Mouse (Mus musculus): ENCODE results near the gene Mtmr3. TPM values are rescaled to one million over a fixed set of nuclear protein-coding genes. Genes with fewer than 3 reads are reported as not detected.

Mtmr3 gene
- polyA plus RNA-seq, 1 experiment from 2014 or later, result 32.2 TPM

- Histone ChIP-seq H3K4me2 (no peak overlapping the region), H3K4me3 (no peak overlapping the region), H3K9ac (no peak overlapping the region), H3K27ac (no peak overlapping the region), H3K36me3 (ENCODE audit: poor library complexity, severe bottlenecking) (no peaks in the 10 kb centered on the region), H3K27me3 (no peaks in the 10 kb centered on the region), H3K4me1 (no peaks in the 10 kb centered on the region), H3K9me3 (replicated peaks) (no peaks in the 10 kb centered on the region)
- no peak for ATAC-seq
- WGBS, result 85% methylated on average over 12 of the region's 12 CpGs
These were observed 142.0 kb downstream of the Mtmr3 start for GRCm38 (mm10) chr11:4452467-4453184.

GRCm38 (mm10) chr11:4451116-4451515 is 143.5 kb downstream of the Mtmr3 start:
- Histone ChIP-seq H3K4me1 (no peaks in the 10 kb centered on the region), H3K4me2 (no peak overlapping the region), H3K4me3 (no peak overlapping the region), H3K9me3 (replicated peaks) (no peaks in the 10 kb centered on the region), H3K27me3 (no peaks in the 10 kb centered on the region), H3K36me3 (ENCODE audit: poor library complexity, severe bottlenecking) (no peaks in the 10 kb centered on the region), H3K9ac (no peak overlapping the region), H3K27ac (no peak overlapping the region)
- WGBS, result 26% methylated on average over 9 of the region's 9 CpGs
- ATAC-seq, result no peak

GRCm38 (mm10) chr11:4446195-4446868 is 148.3 kb downstream of the Mtmr3 start:
- H3K36me3 ChIP-seq (ENCODE audit: poor library complexity, severe bottlenecking), result no peaks in the 10 kb centered on the region
- H3K27me3 ChIP-seq, result no peaks in the 10 kb centered on the region
- H3K9ac ChIP-seq, result no peak overlapping the region
- 97% methylated on average over 9 of the region's 9 CpGs for WGBS
- H3K4me3 ChIP-seq, result no peak overlapping the region
- ATAC-seq, result no peak
- no peak overlapping the region for H3K27ac ChIP-seq
- H3K4me2 ChIP-seq, result no peak overlapping the region
- no peaks in the 10 kb centered on the region for H3K4me1 ChIP-seq
- no peaks in the 10 kb centered on the region for H3K9me3 ChIP-seq (replicated peaks)

- H3K9ac ChIP-seq, result no peak overlapping the region
- H3K4me1 ChIP-seq, result no peaks in the 10 kb centered on the region
- H3K27me3 ChIP-seq, result no peaks in the 10 kb centered on the region
- no peak overlapping the region for H3K4me2 ChIP-seq
- ATAC-seq, result no peak
- WGBS, result 55% methylated on average over 1 of the region's 1 CpGs
- H3K27ac ChIP-seq, result no peak overlapping the region
- H3K4me3 ChIP-seq, result no peak overlapping the region
- H3K36me3 ChIP-seq (ENCODE audit: poor library complexity, severe bottlenecking), result no peaks in the 10 kb centered on the region
- H3K9me3 ChIP-seq (replicated peaks), result no peaks in the 10 kb centered on the region
These were observed 152.4 kb downstream of the Mtmr3 start for GRCm38 (mm10) chr11:4442280-4442679.

GRCm38 (mm10) chr11:4440978-4441377 is 153.7 kb downstream of the Mtmr3 start, which contains the start of gene Hormad2:
Gene Hormad2 (minus strand): TSS chr11:4441105.
- H3K4me1 ChIP-seq, result no peaks in the 10 kb centered on the region
- H3K4me2 ChIP-seq, result no peak within 1 kb of the TSS; the same call in 1 of the 2 replicates
- no peaks in the 10 kb centered on the region for H3K27me3 ChIP-seq
- H3K4me3 ChIP-seq, result no peak within 1 kb of the TSS
- ATAC-seq, result no peak
- H3K9me3 ChIP-seq (replicated peaks), result no peaks in the 10 kb centered on the region
- H3K27ac ChIP-seq, result no peak within 1 kb of the TSS
- no peaks in the 10 kb centered on the region for H3K36me3 ChIP-seq (ENCODE audit: poor library complexity, severe bottlenecking)
- no peak within 1 kb of the TSS for H3K9ac ChIP-seq
- WGBS, result 58% methylated on average over 19 of the region's 19 CpGs

- ATAC-seq, result no peak
- H3K27ac ChIP-seq, result no peak overlapping the region
- no peaks in the 10 kb centered on the region for H3K9me3 ChIP-seq (replicated peaks)
- H3K27me3 ChIP-seq, result no peaks in the 10 kb centered on the region
- no peak overlapping the region for H3K9ac ChIP-seq
- H3K4me3 ChIP-seq, result no peak overlapping the region
- no peaks in the 10 kb centered on the region for H3K36me3 ChIP-seq (ENCODE audit: poor library complexity, severe bottlenecking)
- WGBS, result 58% methylated on average over 2 of the region's 2 CpGs
- H3K4me2 ChIP-seq, result no peak overlapping the region
- no peaks in the 10 kb centered on the region for H3K4me1 ChIP-seq
These were observed 156.5 kb downstream of the Mtmr3 start for GRCm38 (mm10) chr11:4438211-4438610.

- no peak overlapping the region for H3K4me2 ChIP-seq
- no peaks in the 10 kb centered on the region for H3K27me3 ChIP-seq
- H3K4me3 ChIP-seq, result no peak overlapping the region
- H3K4me1 ChIP-seq, result no peaks in the 10 kb centered on the region
- ATAC-seq, result no peak
- H3K9ac ChIP-seq, result no peak overlapping the region
- 88% methylated on average over 1 of the region's 1 CpGs for WGBS
- H3K27ac ChIP-seq, result no peak overlapping the region
- H3K9me3 ChIP-seq (replicated peaks), result no peaks in the 10 kb centered on the region
- H3K36me3 ChIP-seq (ENCODE audit: poor library complexity, severe bottlenecking), result no peaks in the 10 kb centered on the region
These were observed 157.3 kb downstream of the Mtmr3 start for GRCm38 (mm10) chr11:4437318-4437717.

- no peak overlapping the region for H3K4me2 ChIP-seq
- no peaks in the 10 kb centered on the region for H3K27me3 ChIP-seq
- H3K27ac ChIP-seq, result no peak overlapping the region
- WGBS, result 86% methylated on average over 3 of the region's 3 CpGs
- no peaks in the 10 kb centered on the region for H3K36me3 ChIP-seq (ENCODE audit: poor library complexity, severe bottlenecking)
- H3K9me3 ChIP-seq (replicated peaks), result no peaks in the 10 kb centered on the region
- no peak for ATAC-seq
- H3K4me3 ChIP-seq, result no peak overlapping the region
- H3K4me1 ChIP-seq, result no peaks in the 10 kb centered on the region
- H3K9ac ChIP-seq, result no peak overlapping the region
These were observed 158.0 kb downstream of the Mtmr3 start for GRCm38 (mm10) chr11:4436631-4437030.

GRCm38 (mm10) chr11:4434461-4434860 is 160.2 kb downstream of the Mtmr3 start:
- Histone ChIP-seq H3K4me2 (no peak overlapping the region), H3K4me3 (no peak overlapping the region), H3K9ac (no peak overlapping the region), H3K9me3 (replicated peaks) (no peaks in the 10 kb centered on the region), H3K27ac (no peak overlapping the region), H3K27me3 (no peaks in the 10 kb centered on the region), H3K36me3 (ENCODE audit: poor library complexity, severe bottlenecking) (no peaks in the 10 kb centered on the region), H3K4me1 (no peaks in the 10 kb centered on the region)
- ATAC-seq, result no peak
- 48% methylated on average over 4 of the region's 4 CpGs for WGBS

Other genes with a start within 250 kb of the Mtmr3 start
- 0.10 TPM in 1 of 2 replicates, not detected in the other for gene Hormad2, start 153.8 kb downstream of the Mtmr3 start, polyA plus RNA-seq (2015; fragmentation: Nextera tagmentation; extraction: Ambion mirVana)
- gene Gm11032, start 25.2 kb upstream of the Mtmr3 start, polyA plus RNA-seq (2015; fragmentation: Nextera tagmentation; extraction: Ambion mirVana), result not detected in 2 replicates
- 25.2 and 27.3 TPM in 2 replicates for gene Ascc2, start 42.9 kb upstream of the Mtmr3 start, polyA plus RNA-seq (2015; fragmentation: Nextera tagmentation; extraction: Ambion mirVana)
- 599 and 621 TPM in 2 replicates for gene Uqcr10, start 109.5 kb upstream of the Mtmr3 start, polyA plus RNA-seq (2015; fragmentation: Nextera tagmentation; extraction: Ambion mirVana)
- gene Zmat5, start 109.8 kb upstream of the Mtmr3 start, polyA plus RNA-seq (2015; fragmentation: Nextera tagmentation; extraction: Ambion mirVana), result 83.1 and 84.4 TPM in 2 replicates
- gene Cabp7, start 151.9 kb upstream of the Mtmr3 start, polyA plus RNA-seq (2015; fragmentation: Nextera tagmentation; extraction: Ambion mirVana), result 0.59 and 0.87 TPM in 2 replicates